Mouse (Mus musculus) gastrocnemius, adult 2 months (tissue): ENCODE results near the gene Rnf152. TPM values are rescaled to one million over a fixed set of nuclear protein-coding genes. Genes with fewer than 3 reads are reported as not detected.

Source experiments
- DNase-seq: peaks from one replicate; pipeline ENCODE4 v3.0.0; 2022
- H3K27ac ChIP-seq: fragments of 200-600 bp; 2 replicates; pipeline ENCODE4 v1.8.1; 2022; ENCODE audit warnings: mild to moderate bottlenecking
- H3K4me3 ChIP-seq: fragments of 200-600 bp; 2 replicates; pipeline ENCODE4 v1.8.1; 2022; ENCODE audit warnings: mild to moderate bottlenecking, moderate library complexity
- CTCF ChIP-seq: fragments of 200-600 bp; IDR thresholded peaks from 2 replicates; pipeline ENCODE4 v1.8.1; 2022; ENCODE audit warnings: antibody characterized with exemption, mild to moderate bottlenecking, moderate library complexity
- intact Hi-C: fragments of 180-260 bp; cut with DNase I; formaldehyde crosslinking; loops from one replicate; pipeline ENCODE4 v1.15.1; 2025
- total RNA-seq, 2 experiments: library from RNA; stranded (reverse); gene quantifications; 2 replicates each; pipeline ENCODE4 v1.2.3; 2021

The Rnf152 gene
- total RNA-seq, 2 experiments from 2014 or later = 0.31 to 0.64 TPM

- H3K27ac ChIP-seq = no peak overlapping the region
- intact Hi-C loops = no loop called here
- no peak for TF ChIP-seq CTCF
These were observed 19.1 kb downstream of the Rnf152 start for GRCm38 (mm10) chr1:105337397-105337796.

GRCm38 (mm10) chr1:105336096-105336495 is 20.4 kb downstream of the Rnf152 start:
- intact Hi-C loops = no loop called here
- no peak for DNase-seq
- no peak for TF ChIP-seq CTCF
- Histone ChIP-seq H3K4me3 (no peak overlapping the region), H3K27ac (no peak overlapping the region)

More at GRCm38 (mm10) chr1:105337397-105337796, 19.1 kb downstream of the Rnf152 start:
- H3K4me3 ChIP-seq = no peak overlapping the region
- no peak for DNase-seq

- H3K27ac ChIP-seq = no peak overlapping the region
- TF ChIP-seq CTCF = no peak
- intact Hi-C loops = no loop called here
- DNase-seq = no peak
- H3K4me3 ChIP-seq = no peak overlapping the region
These were observed 24.3 kb downstream of the Rnf152 start for GRCm38 (mm10) chr1:105332087-105332731.

- no peak for TF ChIP-seq CTCF
These were observed 24.9 kb downstream of the Rnf152 start for GRCm38 (mm10) chr1:105331605-105332004.

GRCm38 (mm10) chr1:105330581-105331320 is 25.8 kb downstream of the Rnf152 start:
- H3K27ac ChIP-seq = no peak overlapping the region
- H3K4me3 ChIP-seq = no peak overlapping the region
- intact Hi-C loops = no loop called here
- no peak for TF ChIP-seq CTCF
- DNase-seq = no peak

More at GRCm38 (mm10) chr1:105331605-105332004, 24.9 kb downstream of the Rnf152 start:
- H3K27ac ChIP-seq = no peak overlapping the region
- DNase-seq = no peak
- intact Hi-C loops = no loop called here
- no peak overlapping the region for H3K4me3 ChIP-seq

- intact Hi-C loops = no loop called here
- no peak for DNase-seq
These were observed 28.7 kb downstream of the Rnf152 start for GRCm38 (mm10) chr1:105327789-105328188.

GRCm38 (mm10) chr1:105324636-105325035 is 31.9 kb downstream of the Rnf152 start:
- Histone ChIP-seq H3K4me3 (no peak overlapping the region), H3K27ac (no peak overlapping the region)
- intact Hi-C loops = no loop called here
- TF ChIP-seq CTCF = no peak
- DNase-seq = no peak

More at GRCm38 (mm10) chr1:105327789-105328188, 28.7 kb downstream of the Rnf152 start:
- no peak for TF ChIP-seq CTCF
- Histone ChIP-seq H3K4me3 (no peak overlapping the region), H3K27ac (no peak overlapping the region)

- no peak overlapping the region for H3K27ac ChIP-seq
- no peak overlapping the region for H3K4me3 ChIP-seq
- TF ChIP-seq CTCF = no peak
- intact Hi-C loops = no loop called here
- DNase-seq = no peak
These were observed 42.3 kb downstream of the Rnf152 start for GRCm38 (mm10) chr1:105314010-105314800.

- DNase-seq = no peak
- H3K4me3 ChIP-seq = no peak overlapping the region
- TF ChIP-seq CTCF = no peak
- intact Hi-C loops = no loop called here
- peak overlapping the region; percentile 48 for H3K27ac ChIP-seq
These were observed 44.0 kb downstream of the Rnf152 start for GRCm38 (mm10) chr1:105312601-105312901.

- no peak overlapping the region for H3K4me3 ChIP-seq
- no peak for TF ChIP-seq CTCF
- intact Hi-C loops = no loop called here
- H3K27ac ChIP-seq = peak overlapping the region; percentile 48
- peak; percentile 44 for DNase-seq
These were observed 44.5 kb downstream of the Rnf152 start for GRCm38 (mm10) chr1:105311899-105312600.

- TF ChIP-seq CTCF = no peak
- DNase-seq = no peak
- no peak overlapping the region for H3K27ac ChIP-seq
- intact Hi-C loops = no loop called here
- H3K4me3 ChIP-seq = no peak overlapping the region
These were observed 54.3 kb downstream of the Rnf152 start for GRCm38 (mm10) chr1:105302164-105302563.

GRCm38 (mm10) chr1:105301764-105302163 is 54.7 kb downstream of the Rnf152 start:
- no peak for DNase-seq
- no peak overlapping the region for H3K4me3 ChIP-seq
- intact Hi-C loops = no loop called here
- H3K27ac ChIP-seq = no peak overlapping the region
- TF ChIP-seq CTCF = no peak

- intact Hi-C loops = no loop called here
- no peak for TF ChIP-seq CTCF
- Histone ChIP-seq H3K27ac (no peak overlapping the region), H3K4me3 (no peak overlapping the region)
- no peak for DNase-seq
These were observed 64.7 kb downstream of the Rnf152 start for GRCm38 (mm10) chr1:105291859-105292258.
